Mouse (Mus musculus) heart, adult 11 months (tissue): Measurements from ENCODE around the gene Xaf1.
A peak's percentile ranks its signal among the peaks of the same experiment; 100 is the strongest.

Experiments used
- DNase-seq: peaks from one replicate; pipeline ENCODE4 v3.0.0; 2022

Gene Xaf1

DNA sequence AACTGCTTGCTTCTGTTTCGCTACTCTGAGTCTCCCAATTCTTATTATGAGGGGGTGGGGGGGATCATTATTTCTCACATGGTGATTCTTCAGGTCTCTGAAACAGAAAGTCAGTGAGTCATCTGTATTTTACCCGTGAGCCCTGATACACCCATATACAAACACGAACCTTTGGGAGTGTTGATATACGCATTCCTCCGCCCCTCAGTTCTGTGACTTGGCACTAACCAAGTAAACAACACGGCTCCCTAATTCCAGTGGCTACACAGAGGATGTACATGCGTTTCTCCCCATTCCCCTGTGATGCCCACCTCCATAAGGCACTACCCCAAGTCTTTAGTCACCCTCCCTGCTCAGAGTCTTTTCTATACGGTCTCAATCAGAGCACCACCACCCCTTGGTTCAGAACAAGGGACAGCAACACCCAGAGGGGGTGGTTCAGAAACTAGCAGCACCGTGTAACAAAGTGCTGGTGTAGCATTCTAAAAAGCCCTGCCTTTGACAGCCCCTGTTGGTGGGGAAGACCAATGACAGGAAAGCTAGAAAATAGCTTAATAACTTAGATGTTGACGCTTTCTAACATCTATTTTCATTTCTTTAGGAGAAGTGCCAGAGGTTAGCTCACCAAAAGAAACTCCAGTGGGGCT lies 10.0 kb downstream of the Xaf1 start:
- peak; percentile 77 for DNase-seq

DNA sequence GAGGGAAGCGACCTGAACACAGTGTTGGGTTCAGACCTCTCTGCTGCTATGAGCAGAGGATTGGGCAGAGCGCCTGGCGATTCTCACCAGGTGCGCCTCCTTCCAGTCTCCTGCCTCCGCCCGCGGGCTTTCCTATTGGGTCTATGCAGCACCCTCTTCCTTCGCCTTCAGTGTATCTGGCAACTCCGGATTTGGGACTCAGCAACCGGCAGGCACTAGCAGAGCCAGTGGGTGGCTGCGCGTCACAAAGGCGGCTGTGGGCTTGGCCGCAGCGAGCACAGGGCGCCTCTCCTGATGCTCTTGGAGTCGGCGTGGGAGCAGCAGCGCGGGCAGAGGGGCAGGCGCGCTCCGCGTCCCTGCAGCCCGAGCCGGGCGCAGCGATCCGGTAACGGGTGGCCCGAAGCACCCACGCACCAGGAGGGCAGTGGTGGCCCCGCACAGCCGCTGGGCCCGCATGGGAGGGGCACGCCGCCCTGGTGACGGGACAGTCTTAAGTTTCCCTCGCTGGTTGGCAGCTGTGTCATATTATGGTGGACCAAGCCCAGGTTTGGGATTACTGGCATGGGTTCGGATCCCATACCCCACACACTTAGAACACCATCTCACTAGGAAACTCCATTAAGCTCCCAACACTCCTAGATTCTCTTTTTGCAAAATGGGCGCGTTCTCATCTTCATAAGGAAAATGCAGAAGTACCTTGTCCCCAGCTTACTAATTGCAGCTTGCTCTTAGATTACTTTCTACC lies 12.9 kb downstream of the Xaf1 start, which contains the start of gene Fbxo39:
Gene Fbxo39 (plus strand): TSS at position 294 of the 745 bp plus-strand sequence.
- DNase-seq = peak; percentile 81

DNA sequence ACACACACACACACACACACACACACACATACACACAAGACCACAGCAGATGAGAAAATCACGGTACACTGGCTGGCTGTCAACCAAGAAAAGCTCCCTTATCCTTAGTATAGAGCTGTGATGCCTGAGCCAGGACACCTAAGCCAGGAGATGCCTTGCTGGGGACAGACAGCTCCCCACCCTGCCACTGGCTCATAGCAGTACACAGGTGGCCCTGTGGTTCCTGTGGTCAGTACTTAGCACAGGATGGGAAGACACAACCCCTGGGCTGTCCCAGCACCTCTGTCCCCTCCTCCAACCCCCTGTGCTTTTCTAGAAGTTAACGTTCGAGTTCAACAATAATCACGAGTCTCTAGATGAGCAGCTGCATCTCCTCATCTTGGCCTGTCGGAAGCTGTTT lies 16.6 kb downstream of the Xaf1 start:
- DNase-seq = peak; percentile 71

DNA sequence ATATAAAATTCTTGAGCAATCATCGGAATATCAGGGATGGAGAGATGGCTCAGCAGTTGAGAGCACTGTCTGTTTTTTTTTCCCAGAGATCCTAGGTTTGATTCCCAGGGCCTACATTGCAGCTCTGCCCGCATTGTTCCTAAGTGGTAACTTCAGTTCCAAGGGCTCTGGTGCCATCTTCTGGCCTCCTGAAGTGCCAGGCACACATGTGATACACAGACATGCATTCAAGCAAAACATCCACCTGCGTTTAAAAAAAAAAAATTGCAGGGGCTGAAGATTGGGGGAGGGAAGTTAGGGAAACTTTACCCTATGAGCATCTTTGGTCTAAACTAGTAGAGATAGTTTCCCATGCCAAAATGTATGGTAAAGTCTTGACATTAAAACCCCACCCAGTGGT lies 23.0 kb downstream of the Xaf1 start:
- peak; percentile 66 for DNase-seq

DNA sequence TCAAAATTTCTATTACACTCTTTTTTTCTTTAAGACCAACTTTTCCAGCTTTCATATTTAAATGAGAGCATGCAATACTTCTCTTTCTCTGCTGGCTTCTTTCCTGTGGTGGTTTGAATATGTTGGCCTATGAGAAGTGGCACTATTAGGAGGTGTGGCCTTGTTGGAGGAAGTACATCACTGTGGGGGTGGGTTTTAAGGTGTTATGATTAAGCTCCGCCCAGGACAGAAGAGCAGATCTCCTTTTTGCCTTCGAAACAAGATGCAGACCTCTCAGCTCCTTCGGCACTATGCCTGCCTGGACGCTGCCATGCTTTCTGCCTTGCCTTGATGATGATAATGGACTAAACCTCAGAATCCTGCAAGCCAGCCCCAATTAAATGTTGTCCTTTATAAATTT lies 24.3 kb downstream of the Xaf1 start:
- DNase-seq = peak; percentile 70

DNA sequence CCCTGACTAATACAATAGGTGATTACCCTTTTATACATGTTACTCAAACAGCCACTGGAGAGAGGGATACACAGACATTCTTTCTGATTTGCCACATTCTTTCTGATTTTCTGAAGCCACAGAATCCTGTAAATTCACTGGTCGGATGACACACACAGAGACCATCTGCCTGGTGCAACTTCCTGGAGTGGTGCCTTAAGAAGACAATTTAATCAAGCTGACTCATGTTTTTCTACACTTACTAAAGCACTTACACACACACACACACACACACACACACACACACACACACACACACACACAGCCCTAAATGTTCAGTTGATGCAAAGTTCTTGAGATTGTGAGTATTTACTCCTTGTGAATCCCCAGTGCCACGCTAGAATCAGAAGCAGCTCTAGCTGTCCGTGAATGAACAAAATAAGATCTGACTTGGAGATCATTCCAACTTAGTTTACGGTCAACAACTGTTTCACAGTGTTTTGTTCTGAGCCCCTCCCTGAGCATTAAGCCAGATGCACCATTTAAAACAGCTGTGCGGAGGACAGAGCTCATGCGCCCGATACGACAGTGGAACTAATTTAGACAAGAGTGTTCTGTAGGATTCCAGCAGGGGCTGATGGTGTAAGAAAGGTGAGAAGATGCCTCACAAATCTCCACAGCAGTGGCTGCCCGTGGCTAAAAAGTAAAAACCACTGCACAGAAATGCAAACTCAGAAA lies 31.7 kb downstream of the Xaf1 start:
- DNase-seq = peak; percentile 79

DNA sequence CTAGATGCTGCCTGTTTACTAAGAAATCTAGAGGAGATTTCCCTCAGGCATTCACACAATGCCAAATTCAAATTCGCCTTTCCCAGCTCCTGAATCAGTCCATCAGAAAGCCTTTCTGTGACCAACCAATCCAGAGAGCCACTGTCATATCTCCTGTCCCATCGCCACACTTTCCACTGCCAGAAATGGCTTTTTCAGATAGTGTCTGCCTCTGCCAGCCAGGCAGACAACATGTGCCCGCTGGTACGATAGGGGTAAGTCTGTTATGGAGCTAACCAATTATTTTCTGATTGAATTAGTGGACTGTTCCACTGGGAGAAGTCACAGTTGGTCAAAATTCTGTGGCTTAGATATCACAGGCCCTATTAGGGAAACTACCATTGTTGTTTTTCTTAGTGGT lies 33.2 kb downstream of the Xaf1 start:
- peak; percentile 84 for DNase-seq

DNA sequence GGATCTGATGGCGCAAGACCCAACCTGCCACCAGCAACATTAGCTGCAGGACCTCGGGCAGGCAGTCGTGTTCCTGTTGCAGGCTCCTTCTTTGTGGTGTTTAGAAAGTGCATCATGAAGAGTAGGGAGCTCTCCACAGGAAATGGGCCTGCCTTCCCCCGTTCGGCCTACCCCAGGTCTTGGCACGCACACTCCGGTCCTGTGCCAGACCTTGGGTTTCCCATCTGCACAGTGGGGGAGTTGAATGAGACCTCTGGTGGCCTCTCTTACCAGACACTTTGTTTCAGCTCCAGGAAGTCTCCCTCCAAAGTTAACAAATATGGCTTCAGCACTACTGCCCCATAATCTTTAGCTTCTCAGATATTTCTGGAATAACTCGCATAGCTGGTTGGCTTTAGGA lies 35.3 kb downstream of the Xaf1 start:
- DNase-seq = peak; percentile 79

DNA sequence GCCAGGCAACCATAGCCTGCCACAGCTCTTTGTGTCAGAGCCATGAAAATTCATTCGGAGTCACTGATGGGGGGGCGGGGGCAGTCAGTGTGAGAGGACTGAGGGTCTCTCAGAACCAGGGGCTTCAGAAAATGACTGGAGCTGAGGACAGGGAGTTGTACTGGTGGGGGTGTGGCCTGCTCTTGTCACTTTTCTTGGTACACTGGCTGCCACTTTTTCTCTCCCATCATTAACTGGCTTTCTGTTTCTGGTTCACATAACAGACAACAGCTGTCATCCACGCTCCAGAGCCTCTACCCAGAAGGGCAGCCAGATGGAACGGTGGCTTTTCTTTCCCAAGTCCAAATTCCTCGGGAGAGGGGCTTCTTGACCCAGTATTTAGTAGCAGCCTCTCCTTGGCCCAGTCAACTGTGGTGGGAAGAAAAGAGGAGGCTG lies 37.0 kb downstream of the Xaf1 start:
- peak; percentile 62 for DNase-seq

DNA sequence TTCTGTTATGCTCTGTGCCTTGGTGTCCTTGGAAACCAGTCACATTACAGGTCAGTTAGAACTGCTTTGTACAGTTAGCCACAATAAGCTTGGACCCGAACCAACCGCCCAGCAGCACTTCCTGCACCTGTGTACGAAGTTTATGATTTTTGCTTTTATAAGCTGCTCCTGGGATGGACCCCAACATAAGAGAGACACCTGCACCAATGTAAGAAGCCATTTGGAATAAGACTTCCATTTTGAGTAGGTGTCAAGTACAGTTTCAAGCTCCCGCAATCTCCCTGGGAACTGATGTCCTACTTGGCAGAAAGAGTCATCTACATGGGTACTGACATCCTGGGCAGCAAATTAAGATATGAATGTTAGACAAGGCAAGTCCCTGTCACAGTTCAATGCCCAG lies 38.3 kb downstream of the Xaf1 start:
- peak; percentile 52 for DNase-seq

DNA sequence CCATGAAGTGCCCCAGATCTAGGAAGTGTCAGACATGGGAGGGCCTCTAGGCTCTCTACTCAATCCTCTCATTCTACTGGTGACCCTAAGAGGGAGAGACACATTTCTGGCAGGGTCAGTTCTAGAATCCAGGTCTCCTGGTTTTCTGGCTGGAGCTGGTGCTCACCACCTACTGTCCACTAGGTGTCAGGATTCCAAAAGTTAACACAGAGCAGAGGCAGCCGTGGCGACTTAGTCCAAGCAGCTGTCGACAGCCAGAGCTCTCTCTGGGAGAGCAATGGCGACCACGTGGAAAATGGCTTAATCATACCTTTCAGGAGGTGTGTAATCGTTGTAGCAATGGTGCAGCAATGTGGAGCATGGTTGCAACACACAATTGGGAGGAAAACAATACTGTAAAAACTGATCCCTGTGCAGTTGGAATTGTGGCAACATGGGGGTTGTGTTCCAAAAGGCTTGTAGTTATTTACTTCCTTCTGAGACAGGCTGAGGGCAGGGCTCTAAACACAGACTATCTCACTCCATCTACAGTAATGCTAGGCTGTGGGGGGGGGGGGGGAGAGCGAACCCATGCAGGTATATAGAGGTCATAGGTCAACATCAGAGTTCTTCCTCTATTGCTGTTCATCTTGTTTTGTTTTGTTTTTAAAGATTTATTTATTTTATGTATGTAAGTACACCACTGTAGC lies 41.3 kb downstream of the Xaf1 start:
- DNase-seq = peak; percentile 94

DNA sequence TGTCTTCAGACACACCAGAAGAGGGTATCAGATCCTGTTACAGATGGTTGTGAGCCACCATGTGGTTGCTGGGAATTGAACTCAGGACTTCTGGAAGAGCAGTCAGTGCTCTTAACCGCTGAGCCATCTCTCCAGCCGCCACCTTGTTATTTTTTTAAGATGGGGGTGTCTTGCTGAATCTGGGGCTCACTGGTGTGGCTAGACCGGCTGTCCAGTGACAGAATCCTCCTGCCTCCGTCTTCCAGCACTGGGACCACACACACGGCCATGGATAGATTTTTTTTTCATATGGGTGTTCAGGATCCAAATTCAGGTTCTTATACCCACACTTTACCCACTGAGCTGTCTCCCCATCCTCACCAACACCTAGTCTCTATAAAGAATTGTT lies 41.8 kb downstream of the Xaf1 start:
- peak; percentile 82 for DNase-seq

DNA sequence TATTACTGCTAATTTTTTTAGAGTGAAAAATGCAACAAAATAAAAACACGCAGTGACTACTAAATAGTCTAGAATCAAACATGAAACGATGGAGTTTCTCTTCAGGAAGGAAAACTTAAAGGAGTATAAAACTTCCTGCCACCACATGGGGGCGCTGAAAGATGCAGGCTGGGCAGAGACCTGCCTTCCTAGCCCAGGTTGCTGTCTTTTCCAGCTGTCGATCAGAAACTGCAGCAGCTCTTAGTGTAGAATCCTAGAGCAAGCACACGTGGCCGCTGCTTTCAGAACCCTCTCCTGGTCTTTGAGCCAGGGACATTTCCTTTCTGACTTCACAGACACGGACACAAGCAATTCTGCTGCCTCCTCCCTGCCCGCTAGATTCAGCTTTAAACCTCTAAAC lies 42.5 kb downstream of the Xaf1 start:
- DNase-seq = peak; percentile 78

DNA sequence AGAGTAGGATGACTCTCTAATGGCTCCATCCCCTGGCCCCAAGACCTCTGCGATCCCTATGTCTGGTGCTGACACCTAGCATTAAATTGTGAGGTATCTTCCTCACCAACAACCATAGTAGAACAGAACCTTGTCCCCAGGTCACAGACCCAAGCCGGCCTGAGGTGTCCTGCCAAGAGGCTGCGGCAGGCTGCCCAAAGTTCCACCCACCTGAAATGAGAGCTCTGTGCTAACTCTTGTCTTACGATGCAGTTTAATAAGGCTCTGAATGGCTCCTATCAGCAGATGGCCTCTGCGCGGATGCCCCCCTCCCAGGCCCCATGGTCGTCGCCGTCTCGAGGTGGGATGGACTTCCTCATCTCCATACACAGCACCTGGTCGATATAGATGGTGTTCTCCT lies 43.1 kb downstream of the Xaf1 start:
- peak; percentile 88 for DNase-seq

DNA sequence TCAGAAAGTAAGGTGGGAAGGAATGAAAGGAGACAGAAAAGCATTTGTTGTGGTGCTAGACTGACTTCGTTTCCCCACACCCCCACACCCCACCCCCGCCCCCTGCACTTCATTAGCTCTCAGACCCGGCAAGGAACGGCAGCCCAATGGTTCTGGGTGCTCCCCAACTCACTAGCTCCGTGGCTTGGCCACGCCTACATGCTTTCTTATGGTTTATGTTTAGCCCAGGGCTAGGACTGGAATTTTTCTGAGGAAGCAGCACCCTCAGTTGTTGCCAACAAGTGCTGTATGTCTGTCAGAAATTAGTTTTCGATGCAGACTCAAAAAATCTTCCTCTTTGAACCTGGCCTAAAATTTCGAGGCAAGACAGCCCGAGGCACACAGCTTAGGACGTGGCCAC lies 47.1 kb downstream of the Xaf1 start:
- peak; percentile 74 for DNase-seq

DNA sequence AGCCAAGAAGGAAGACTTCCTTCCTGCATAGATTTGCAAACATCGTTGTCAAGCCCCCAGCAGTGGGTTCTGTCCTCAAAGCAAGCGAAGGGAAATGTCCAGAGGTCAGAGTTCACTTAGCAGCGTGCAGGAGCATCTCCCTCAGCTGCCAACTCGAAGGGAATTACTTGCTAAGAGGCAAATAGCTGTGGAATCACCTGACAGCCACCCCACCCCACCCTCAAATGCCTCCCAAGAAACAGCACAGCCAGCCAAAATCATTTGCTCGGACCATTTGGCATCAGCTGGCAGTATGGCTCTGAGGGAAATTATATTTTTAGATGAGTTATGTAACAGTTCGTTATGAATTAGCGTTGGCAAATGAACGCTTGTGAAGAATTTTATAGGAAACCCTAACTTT lies 47.6 kb downstream of the Xaf1 start:
- DNase-seq = peak; percentile 91

DNA sequence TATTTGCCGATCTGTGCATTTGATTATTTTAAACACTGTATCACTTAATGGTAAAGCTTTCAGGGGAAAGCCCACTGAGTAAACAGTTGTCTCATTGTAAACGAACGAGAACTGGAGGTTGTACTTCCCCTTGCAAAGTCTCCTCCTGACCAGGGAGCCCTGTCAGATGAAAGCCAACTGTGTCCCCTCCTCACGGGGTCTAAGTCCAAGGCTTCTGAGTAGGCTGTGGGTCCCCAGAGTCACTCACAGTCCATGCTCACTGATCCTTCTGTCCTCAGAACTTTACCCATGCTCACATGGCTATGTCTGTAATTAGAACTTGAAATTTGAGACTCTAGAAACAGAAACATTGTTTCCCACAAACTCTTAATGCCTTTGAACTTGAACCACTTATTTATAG lies 48.2 kb downstream of the Xaf1 start:
- peak; percentile 63 for DNase-seq

DNA sequence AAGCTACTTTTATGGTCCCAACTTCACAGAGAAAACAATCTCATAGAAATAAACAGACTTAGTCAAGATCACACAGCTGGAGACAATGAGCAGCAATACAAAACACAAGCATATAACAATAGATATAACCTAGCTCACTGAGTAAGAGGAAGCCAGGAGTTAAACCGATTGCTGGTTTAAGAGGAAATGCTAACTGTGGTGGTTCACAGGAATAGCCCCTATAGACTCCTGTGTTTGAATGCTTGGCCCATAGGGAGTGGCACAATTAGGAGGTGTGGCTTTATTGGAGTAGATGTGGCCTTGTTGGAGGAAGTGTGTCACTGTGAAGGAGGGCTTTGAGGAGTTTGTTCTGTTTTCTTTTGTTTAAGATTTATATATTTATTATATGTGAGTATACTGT lies 50.8 kb downstream of the Xaf1 start:
- no peak for DNase-seq

DNA sequence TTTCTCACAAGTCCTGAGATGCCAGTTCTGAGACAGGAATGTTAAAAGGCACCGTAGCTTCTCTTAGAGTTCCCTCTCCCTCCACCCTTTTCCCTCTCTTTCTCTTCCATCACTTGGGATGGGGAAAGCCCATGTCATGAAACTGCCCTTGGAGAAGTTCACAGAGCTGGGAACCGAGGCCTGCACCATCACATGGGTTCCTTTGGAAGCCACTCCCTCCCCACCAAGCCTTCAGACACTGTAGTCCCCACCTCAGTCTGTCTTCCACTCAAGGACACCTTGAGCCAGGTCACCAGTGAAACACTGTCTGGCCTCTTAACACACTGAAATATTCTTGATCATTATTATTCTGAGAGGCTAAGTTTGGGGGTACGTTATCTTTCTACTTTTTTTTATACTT lies 51.8 kb downstream of the Xaf1 start:
- DNase-seq = peak; percentile 55

DNA sequence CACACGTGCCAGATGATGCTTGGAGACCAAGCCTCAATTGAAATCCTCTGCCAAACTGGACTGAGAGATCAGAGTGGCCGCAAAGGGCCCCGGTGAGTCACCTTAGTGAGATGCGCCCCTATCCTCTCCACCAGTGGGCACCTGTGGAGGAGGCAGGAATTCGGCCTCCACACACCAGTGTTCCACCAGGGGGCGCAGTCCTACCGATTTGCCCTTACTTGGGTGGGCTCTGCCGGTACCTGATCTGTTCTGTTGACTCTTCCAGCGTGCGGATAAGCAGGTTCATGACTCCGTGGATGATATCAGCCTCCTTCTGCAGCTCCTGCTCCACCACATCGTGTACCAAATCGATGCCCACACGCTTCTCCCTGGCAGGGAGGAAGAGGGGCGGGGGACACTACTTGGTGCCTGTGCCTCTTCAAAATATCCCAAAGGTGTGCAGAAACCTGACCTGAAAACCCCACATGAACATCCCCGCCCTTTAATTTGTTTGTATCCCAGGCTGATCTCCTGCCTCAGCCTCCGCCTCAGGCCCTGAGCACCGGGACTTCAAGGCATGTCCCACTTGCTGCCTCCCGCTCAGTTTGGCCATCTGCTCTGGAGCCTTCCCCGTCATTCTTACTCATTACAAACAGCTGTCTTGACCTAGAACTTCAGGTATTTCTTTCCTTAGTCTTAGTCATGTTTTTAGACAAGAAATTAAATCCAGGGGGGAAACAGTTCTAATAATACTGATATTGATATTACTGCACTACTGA lies 53.7 kb downstream of the Xaf1 start:
- peak; percentile 95 for DNase-seq

DNA sequence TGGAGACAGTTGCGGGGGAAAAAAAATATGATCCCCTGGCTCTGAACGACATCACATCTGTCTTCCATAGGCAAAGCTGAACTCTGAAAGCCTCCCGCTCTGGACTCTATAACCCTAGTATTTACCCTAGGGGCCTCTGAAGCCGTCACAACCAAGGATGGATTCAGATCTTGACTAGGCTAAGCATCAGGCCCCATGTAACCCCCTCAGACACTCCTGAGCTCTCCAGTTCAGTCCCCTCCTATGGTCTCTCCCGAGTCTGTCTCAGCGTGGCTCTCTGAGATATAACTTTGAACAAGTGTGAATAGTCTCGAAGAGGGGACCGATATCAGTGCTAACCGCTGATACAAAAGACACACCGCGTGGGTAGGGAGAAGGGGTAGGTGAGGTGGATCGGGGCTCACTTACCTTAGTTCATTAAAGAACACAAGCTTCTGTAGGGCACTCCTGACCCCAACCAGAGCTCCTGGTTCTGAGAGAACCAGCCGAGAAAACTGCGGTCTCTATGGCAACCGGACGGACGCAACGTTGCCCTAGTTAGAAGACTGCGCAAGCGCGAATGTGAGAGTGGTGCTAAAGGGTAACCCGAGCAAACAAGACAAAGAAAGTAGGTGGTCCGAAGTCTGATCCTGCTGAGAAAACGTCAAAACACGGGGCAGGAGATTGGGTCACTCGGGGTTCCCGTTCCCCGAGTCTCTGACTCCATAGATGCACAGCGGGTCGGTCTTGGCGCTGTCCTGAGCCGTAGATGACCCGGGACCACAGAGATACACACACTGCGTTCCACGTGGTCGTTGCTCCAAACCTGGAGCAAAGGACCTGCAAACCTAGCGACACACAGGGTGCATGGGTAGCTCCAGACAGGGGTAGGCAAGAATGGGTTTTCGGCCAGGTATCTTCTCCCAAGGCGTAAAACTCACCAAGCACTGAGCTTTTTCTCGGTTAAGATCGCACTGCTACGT lies 60.2 kb downstream of the Xaf1 start:
- peak; percentile 91 for DNase-seq
